Mouse (Mus musculus) megakaryocyte, embryonic 14.5 days (primary cell): ENCODE measurements around the gene Rbm42.

Experiments used
- FLI1 ChIP-seq: IDR thresholded peaks from 2 replicates; pipeline ENCODE4 v1.6.1; 2012; ENCODE audit warnings: low read length, inconsistent platforms, mixed read lengths
- GATA1 ChIP-seq: IDR thresholded peaks from 3 replicates; pipeline ENCODE4 v1.6.1; 2012; ENCODE audit warnings: mixed read lengths, low read length, inconsistent platforms, borderline replicate concordance

- TF ChIP-seq GATA1 (no peak), FLI1 (no peak)
These were observed at the start of gene Rbm42 for GRCm38 (mm10) chr7:30649591-30650540.
